Mouse (Mus musculus) myocyte (in vitro differentiated cells): Measurements from ENCODE around the gene Heatr5a. TPM values are rescaled to one million over a fixed set of nuclear protein-coding genes. Genes with fewer than 3 reads are reported as not detected.
A peak's percentile ranks its signal among the peaks of the same experiment; 100 is the strongest.

Source experiments
- H3K27me3 ChIP-seq: one replicate; pipeline ENCODE4 v1.6.1; 2011; ENCODE audit not compliant: control insufficient read depth, insufficient read depth, insufficient read length
- H3K36me3 ChIP-seq: one replicate; pipeline ENCODE4 v1.6.1; 2011; ENCODE audit not compliant: control insufficient read depth, insufficient read depth
- H3K4me2 ChIP-seq: one replicate; pipeline ENCODE4 v1.6.1; 2011; ENCODE audit warnings: low read depth, control low read depth
- H3K4me3 ChIP-seq: one replicate; pipeline ENCODE4 v1.5.1; 2011; ENCODE audit warnings: mild to moderate bottlenecking, control low read depth, moderate library complexity
- H3K79me2 ChIP-seq: one replicate; pipeline ENCODE4 v1.6.1; 2011; ENCODE audit not compliant: control insufficient read depth, insufficient read depth
- H3ac ChIP-seq: one replicate; pipeline ENCODE4 v1.6.1; 2011; ENCODE audit not compliant: control insufficient read depth, insufficient read length
- CEBPB ChIP-seq: IDR thresholded peaks from 2 replicates; pipeline ENCODE4 v1.6.1; 2011; ENCODE audit warnings: mild to moderate bottlenecking, moderate library complexity; ENCODE audit not compliant: poor library complexity, insufficient read depth, severe bottlenecking
- E2F4 ChIP-seq: IDR thresholded peaks from one replicate; pipeline ENCODE4 v1.6.1; 2011; ENCODE audit warnings: mild to moderate bottlenecking, control low read depth, moderate library complexity; ENCODE audit not compliant: insufficient read depth
- MAX ChIP-seq: IDR thresholded peaks from one replicate; pipeline ENCODE4 v1.6.1; 2011; ENCODE audit warnings: low read depth, mild to moderate bottlenecking, control low read depth
- MYOD1 ChIP-seq, 3 experiments: IDR thresholded peaks; one replicate each; pipeline ENCODE4 v1.6.1; 2011; ENCODE audit warnings: control low read depth in 2 of 3, low read depth in 2 of 3, mild to moderate bottlenecking in 2 of 3, moderate library complexity in 1 of 3; ENCODE audit not compliant: insufficient read length in 2 of 3, control insufficient read depth in 1 of 3
- MYOG ChIP-seq, 3 experiments: IDR thresholded peaks; one replicate each; pipeline ENCODE4 v1.6.1; 2011; ENCODE audit warnings: control low read depth in 2 of 3, low read depth in 2 of 3, mild to moderate bottlenecking in 2 of 3; ENCODE audit not compliant: insufficient read length in 2 of 3, control insufficient read depth in 1 of 3, insufficient read depth in 1 of 3
- POLR2A ChIP-seq: IDR thresholded peaks from one replicate; pipeline ENCODE4 v1.6.1; 2011; ENCODE audit warnings: low read depth, mild to moderate bottlenecking, control low read depth, moderate library complexity; ENCODE audit not compliant: insufficient read length
- POLR2AphosphoS2 ChIP-seq: IDR thresholded peaks from one replicate; pipeline ENCODE4 v1.6.1; 2011; ENCODE audit warnings: low read depth, control low read depth; ENCODE audit not compliant: insufficient read length
- REST ChIP-seq: IDR thresholded peaks from one replicate; pipeline ENCODE4 v1.6.1; 2011; ENCODE audit warnings: mild to moderate bottlenecking, control low read depth, moderate library complexity; ENCODE audit not compliant: insufficient read depth, insufficient read length
- SRF ChIP-seq: IDR thresholded peaks from one replicate; pipeline ENCODE4 v1.6.1; 2011; ENCODE audit warnings: low read depth; ENCODE audit not compliant: control insufficient read depth, insufficient read length
- TCF12 ChIP-seq: IDR thresholded peaks from one replicate; pipeline ENCODE4 v1.6.1; 2011; ENCODE audit warnings: mild to moderate bottlenecking, control low read depth; ENCODE audit not compliant: poor library complexity, insufficient read depth, severe bottlenecking
- TCF3 ChIP-seq: IDR thresholded peaks from one replicate; pipeline ENCODE4 v1.6.1; 2011; ENCODE audit warnings: low read depth, control low read depth; ENCODE audit not compliant: insufficient read length
- USF1 ChIP-seq: IDR thresholded peaks from one replicate; pipeline ENCODE4 v1.6.1; 2011; ENCODE audit warnings: low read depth, mild to moderate bottlenecking, control low read depth, moderate library complexity
- polyA plus RNA-seq: library from polyadenylated mRNA; unstranded; fragments of >200 nt; fragmentation: generic; extraction: Trizol; gene quantifications from one replicate; pipeline ENCODE4 v1.2.1, GENCODE M21; 2012; ENCODE audit warnings: missing spikeins

Gene Heatr5a
- polyA plus RNA-seq, 1 experiment = 10.3 TPM

DNA sequence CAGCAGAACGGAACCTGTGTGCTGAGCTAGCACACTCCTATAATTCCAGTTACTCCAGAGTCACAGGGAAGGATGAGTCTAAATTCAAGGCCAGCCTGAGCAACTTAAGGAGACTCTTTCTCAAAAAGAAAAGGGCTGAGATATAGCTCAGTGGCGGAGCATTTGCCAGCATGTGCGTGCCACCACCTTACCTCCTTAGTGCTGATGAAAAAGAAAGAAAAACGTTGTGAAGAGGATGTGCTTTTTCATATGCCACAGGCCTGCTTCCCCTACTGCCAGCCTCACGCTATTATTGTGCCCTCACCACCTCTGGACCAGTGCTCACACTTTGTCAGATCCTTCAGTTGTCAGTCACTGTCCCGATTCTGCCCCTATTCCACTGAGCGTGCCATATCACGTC is 104.0 kb downstream of the Heatr5a start:
- Histone ChIP-seq H3K36me3 (no peaks in the 10 kb centered on the region), H3K27me3 (no peaks in the 10 kb centered on the region), H3K4me2 (no peak overlapping the region), H3ac (no peak overlapping the region), H3K79me2 (no peaks in the 10 kb centered on the region), H3K4me3 (no peak overlapping the region)
- TF ChIP-seq SRF (no peak), USF1 (no peak), MAX (no peak), MYOD1 (IDR thresholded peaks at IDR 0.05; ENCODE audit: control insufficient read depth in 1 of 3, insufficient read length in 2 of 3, low read depth in 2 of 3) (no peak), CEBPB (no peak), REST (no peak), POLR2A (no peak), MYOG (IDR thresholded peaks at IDR 0.05; ENCODE audit: control insufficient read depth in 1 of 3, insufficient read depth in 1 of 3, insufficient read length in 2 of 3, low read depth in 2 of 3) (no peak), POLR2AphosphoS2 (no peak), TCF12 (no peak), E2F4 (no peak), TCF3 (no peak)

DNA sequence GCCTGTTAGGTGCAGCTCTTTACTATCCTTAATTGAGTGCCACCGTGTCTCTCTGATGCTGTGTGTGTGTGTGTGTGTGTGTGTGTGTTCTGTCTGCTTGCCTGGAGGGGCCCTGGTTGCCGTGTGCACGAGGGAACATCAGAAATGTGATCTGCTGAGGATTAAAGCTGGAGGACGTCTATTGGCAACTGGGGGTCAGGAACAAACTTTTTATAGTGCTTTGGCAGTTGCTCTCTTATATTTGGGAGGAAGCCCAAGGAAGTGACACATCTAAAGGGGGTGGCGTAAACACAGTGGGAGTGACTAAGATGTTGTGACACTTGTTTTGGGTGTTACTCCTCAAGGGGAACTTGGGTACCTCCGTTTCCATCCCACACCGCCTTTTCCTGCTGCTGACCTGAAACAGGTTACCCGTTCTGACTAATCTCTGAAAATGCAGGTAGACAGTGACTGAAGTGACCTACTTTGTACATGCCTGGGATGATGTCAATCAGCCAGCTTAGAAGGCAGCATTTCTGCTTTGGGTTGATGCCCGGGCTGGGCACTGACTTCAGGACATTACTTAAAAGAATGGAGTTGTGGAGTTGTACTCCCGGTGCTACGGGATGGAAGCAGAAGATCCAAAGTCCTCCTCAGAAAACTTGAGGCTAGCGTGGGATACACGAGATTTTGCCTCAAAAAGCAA is 104.8 kb downstream of the Heatr5a start:
- Histone ChIP-seq H3K36me3 (no peaks in the 10 kb centered on the region), H3ac (no peak overlapping the region), H3K79me2 (no peaks in the 10 kb centered on the region), H3K4me2 (peak overlapping the region; percentile 81), H3K27me3 (no peaks in the 10 kb centered on the region), H3K4me3 (no peak overlapping the region)
- TF ChIP-seq E2F4 = no peak
- TF ChIP-seq MYOD1 (IDR thresholded peaks at IDR 0.05; ENCODE audit: control insufficient read depth in 1 of 3, insufficient read length in 2 of 3, low read depth in 2 of 3) = no peak
- no peak for TF ChIP-seq POLR2AphosphoS2
- TF ChIP-seq CEBPB = no peak
- no peak for TF ChIP-seq TCF12
- TF ChIP-seq MYOG (IDR thresholded peaks at IDR 0.05; ENCODE audit: control insufficient read depth in 1 of 3, insufficient read depth in 1 of 3, insufficient read length in 2 of 3, low read depth in 2 of 3) = no peak

- H3K36me3 ChIP-seq = no peaks in the 10 kb centered on the region
- no peaks in the 10 kb centered on the region for H3K79me2 ChIP-seq
- H3K4me2 ChIP-seq = peak overlapping the region; percentile 81
- TF ChIP-seq USF1 (no peak), CEBPB (peak; percentile 35; the same call in 1 of the 2 replicates)
- no peak overlapping the region for H3K4me3 ChIP-seq
- H3K27me3 ChIP-seq = no peaks in the 10 kb centered on the region
- H3ac ChIP-seq = no peak overlapping the region
These were observed 105.3 kb downstream of the Heatr5a start for GRCm38 (mm10) chr12:51865790-51866179.

DNA sequence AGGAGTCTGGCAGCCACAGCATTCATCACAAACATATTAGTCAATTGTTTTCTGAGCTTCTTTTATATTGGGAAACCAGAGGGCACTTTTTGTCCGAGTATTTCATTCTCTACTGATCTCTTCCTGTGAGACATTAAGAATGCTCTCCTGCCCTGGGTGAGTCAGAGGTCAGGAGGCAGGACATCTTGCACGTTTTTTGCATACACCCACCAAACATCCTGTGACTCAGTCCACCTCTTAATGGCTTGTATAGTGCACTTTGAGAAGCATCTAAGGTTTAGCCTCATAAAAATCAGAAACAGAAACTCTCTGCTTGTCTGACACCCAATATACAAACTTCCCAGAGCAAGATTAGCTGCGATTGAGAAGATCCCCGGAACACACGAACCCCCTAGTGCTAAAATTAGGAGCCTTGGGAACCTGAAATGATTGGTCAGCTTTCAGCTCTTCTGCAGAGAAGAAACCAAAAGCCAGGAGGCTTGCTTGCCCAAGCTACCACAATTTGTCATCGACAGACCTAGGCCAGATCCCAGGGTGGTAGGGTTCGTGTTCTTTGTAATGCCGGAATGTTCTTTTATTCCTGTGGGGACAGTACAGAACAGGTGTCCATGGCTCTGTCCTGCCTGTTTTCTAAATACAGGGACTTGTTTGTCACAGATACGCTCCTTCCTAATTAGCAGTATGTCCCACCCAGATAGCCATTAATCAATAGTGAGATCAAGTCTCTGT is 105.9 kb downstream of the Heatr5a start:
- no peak overlapping the region for H3K4me3 ChIP-seq
- no peak for TF ChIP-seq USF1
- peak in 1 of 3 experiments; percentile 16 for TF ChIP-seq MYOD1 (IDR thresholded peaks at IDR 0.05; ENCODE audit: control insufficient read depth in 1 of 3, insufficient read length in 2 of 3, low read depth in 2 of 3)
- no peak for TF ChIP-seq POLR2AphosphoS2
- H3K36me3 ChIP-seq = no peaks in the 10 kb centered on the region
- H3K27me3 ChIP-seq = no peaks in the 10 kb centered on the region
- peak overlapping the region; percentile 81 for H3K4me2 ChIP-seq
- no peak overlapping the region for H3ac ChIP-seq
- no peaks in the 10 kb centered on the region for H3K79me2 ChIP-seq

DNA sequence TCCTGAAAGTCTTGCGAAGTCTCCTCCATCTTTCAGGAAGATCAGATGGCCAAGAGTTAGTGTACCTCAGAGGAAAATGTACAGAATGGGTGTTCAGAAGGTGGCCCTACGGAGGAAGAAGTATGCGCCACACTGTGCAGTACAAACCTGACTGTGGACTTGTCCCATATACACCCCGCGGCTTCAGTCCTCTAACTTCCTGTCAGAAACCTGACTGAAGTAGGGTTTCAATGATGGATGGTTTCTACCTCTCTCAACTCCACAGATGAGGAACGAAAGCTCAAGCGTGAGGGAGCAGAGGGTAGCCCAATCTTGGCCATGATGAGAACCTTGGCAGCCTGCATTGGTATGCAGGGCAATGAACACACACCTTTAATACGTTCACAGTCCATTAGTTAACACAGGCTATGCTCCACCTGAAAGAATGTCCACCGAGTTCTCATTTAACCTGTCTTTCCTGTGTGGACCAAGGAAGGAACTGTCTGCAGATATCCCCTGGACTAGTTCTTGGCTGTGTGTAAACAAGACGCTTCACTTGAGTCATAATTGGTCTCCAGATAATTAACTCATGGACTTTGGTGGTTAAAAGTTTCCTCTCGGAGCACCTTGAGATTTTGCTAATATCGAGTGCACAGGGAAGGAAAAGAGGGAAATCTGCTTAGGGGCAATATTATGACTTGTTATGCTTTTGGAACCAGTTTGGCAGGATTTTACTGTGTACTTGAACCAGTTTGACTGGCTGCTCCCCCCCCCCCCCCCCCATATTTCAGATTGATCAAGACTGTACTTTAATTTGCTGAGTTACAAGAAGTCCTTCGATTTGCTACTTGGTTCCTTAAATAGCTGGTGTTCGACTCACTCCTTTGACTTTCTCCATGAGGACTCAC is 107.8 kb downstream of the Heatr5a start:
- Histone ChIP-seq H3ac (no peak overlapping the region), H3K27me3 (no peaks in the 10 kb centered on the region), H3K79me2 (no peaks in the 10 kb centered on the region), H3K4me3 (no peak overlapping the region), H3K4me2 (no peak overlapping the region), H3K36me3 (no peaks in the 10 kb centered on the region)
- no peak for TF ChIP-seq MYOG (IDR thresholded peaks at IDR 0.05; ENCODE audit: control insufficient read depth in 1 of 3, insufficient read depth in 1 of 3, insufficient read length in 2 of 3, low read depth in 2 of 3)
